Mouse (Mus musculus) myocyte (in vitro differentiated cells): ENCODE results near the gene Lamb3. TPM values are rescaled to one million over a fixed set of nuclear protein-coding genes. Genes with fewer than 3 reads are reported as not detected.

Experiments
- H3K27me3 ChIP-seq: one replicate; pipeline ENCODE4 v1.6.1; 2011; ENCODE audit not compliant: control insufficient read depth, insufficient read depth, insufficient read length
- H3K36me3 ChIP-seq: one replicate; pipeline ENCODE4 v1.6.1; 2011; ENCODE audit not compliant: control insufficient read depth, insufficient read depth
- H3K4me2 ChIP-seq: one replicate; pipeline ENCODE4 v1.6.1; 2011; ENCODE audit warnings: low read depth, control low read depth
- H3K4me3 ChIP-seq: one replicate; pipeline ENCODE4 v1.5.1; 2011; ENCODE audit warnings: mild to moderate bottlenecking, control low read depth, moderate library complexity
- H3K79me2 ChIP-seq: one replicate; pipeline ENCODE4 v1.6.1; 2011; ENCODE audit not compliant: control insufficient read depth, insufficient read depth
- H3ac ChIP-seq: one replicate; pipeline ENCODE4 v1.6.1; 2011; ENCODE audit not compliant: control insufficient read depth, insufficient read length
- CEBPB ChIP-seq: IDR thresholded peaks from 2 replicates; pipeline ENCODE4 v1.6.1; 2011; ENCODE audit warnings: mild to moderate bottlenecking, moderate library complexity; ENCODE audit not compliant: poor library complexity, insufficient read depth, severe bottlenecking
- E2F4 ChIP-seq: IDR thresholded peaks from one replicate; pipeline ENCODE4 v1.6.1; 2011; ENCODE audit warnings: mild to moderate bottlenecking, control low read depth, moderate library complexity; ENCODE audit not compliant: insufficient read depth
- MAX ChIP-seq: IDR thresholded peaks from one replicate; pipeline ENCODE4 v1.6.1; 2011; ENCODE audit warnings: low read depth, mild to moderate bottlenecking, control low read depth
- MYOD1 ChIP-seq, 3 experiments: IDR thresholded peaks; one replicate each; pipeline ENCODE4 v1.6.1; 2011; ENCODE audit warnings: control low read depth in 2 of 3, low read depth in 2 of 3, mild to moderate bottlenecking in 2 of 3, moderate library complexity in 1 of 3; ENCODE audit not compliant: insufficient read length in 2 of 3, control insufficient read depth in 1 of 3
- MYOG ChIP-seq, 3 experiments: IDR thresholded peaks; one replicate each; pipeline ENCODE4 v1.6.1; 2011; ENCODE audit warnings: control low read depth in 2 of 3, low read depth in 2 of 3, mild to moderate bottlenecking in 2 of 3; ENCODE audit not compliant: insufficient read length in 2 of 3, control insufficient read depth in 1 of 3, insufficient read depth in 1 of 3
- POLR2A ChIP-seq: IDR thresholded peaks from one replicate; pipeline ENCODE4 v1.6.1; 2011; ENCODE audit warnings: low read depth, mild to moderate bottlenecking, control low read depth, moderate library complexity; ENCODE audit not compliant: insufficient read length
- POLR2AphosphoS2 ChIP-seq: IDR thresholded peaks from one replicate; pipeline ENCODE4 v1.6.1; 2011; ENCODE audit warnings: low read depth, control low read depth; ENCODE audit not compliant: insufficient read length
- REST ChIP-seq: IDR thresholded peaks from one replicate; pipeline ENCODE4 v1.6.1; 2011; ENCODE audit warnings: mild to moderate bottlenecking, control low read depth, moderate library complexity; ENCODE audit not compliant: insufficient read depth, insufficient read length
- SRF ChIP-seq: IDR thresholded peaks from one replicate; pipeline ENCODE4 v1.6.1; 2011; ENCODE audit warnings: low read depth; ENCODE audit not compliant: control insufficient read depth, insufficient read length
- TCF12 ChIP-seq: IDR thresholded peaks from one replicate; pipeline ENCODE4 v1.6.1; 2011; ENCODE audit warnings: mild to moderate bottlenecking, control low read depth; ENCODE audit not compliant: poor library complexity, insufficient read depth, severe bottlenecking
- TCF3 ChIP-seq: IDR thresholded peaks from one replicate; pipeline ENCODE4 v1.6.1; 2011; ENCODE audit warnings: low read depth, control low read depth; ENCODE audit not compliant: insufficient read length
- USF1 ChIP-seq: IDR thresholded peaks from one replicate; pipeline ENCODE4 v1.6.1; 2011; ENCODE audit warnings: low read depth, mild to moderate bottlenecking, control low read depth, moderate library complexity
- polyA plus RNA-seq: library from polyadenylated mRNA; unstranded; fragments of >200 nt; fragmentation: generic; extraction: Trizol; gene quantifications from one replicate; pipeline ENCODE4 v1.2.1, GENCODE M21; 2012; ENCODE audit warnings: missing spikeins

Gene Lamb3
- polyA plus RNA-seq, 1 experiment = 15.5 TPM

GRCm38 (mm10) chr1:193272137-193272915 lies 64.8 kb downstream of the Lamb3 start:
- Histone ChIP-seq H3ac (peak overlapping the region; percentile 56), H3K4me2 (peak overlapping the region; percentile 84), H3K36me3 (no peaks in the 10 kb centered on the region), H3K79me2 (peaks cover 4% of the 10 kb centered on the region), H3K27me3 (no peaks in the 10 kb centered on the region), H3K4me3 (peak overlapping the region; percentile 80)
- TF ChIP-seq MYOD1 (IDR thresholded peaks at IDR 0.05; ENCODE audit: control insufficient read depth in 1 of 3, insufficient read length in 2 of 3, low read depth in 2 of 3) (no peak), TCF3 (no peak), MAX (no peak), POLR2A (peak; percentile 53), POLR2AphosphoS2 (peak; percentile 67), SRF (no peak), TCF12 (no peak), USF1 (no peak)

- Histone ChIP-seq H3K79me2 (peaks cover 4% of the 10 kb centered on the region), H3K27me3 (no peaks in the 10 kb centered on the region), H3ac (peak within 1 kb of the TSS; percentile 56), H3K4me3 (peak within 1 kb of the TSS; percentile 80), H3K4me2 (peak within 1 kb of the TSS; percentile 93), H3K36me3 (no peaks in the 10 kb centered on the region)
- peak; percentile 99 for TF ChIP-seq POLR2AphosphoS2
- peak; percentile 64 to 81 (median 73) for TF ChIP-seq MYOD1 (IDR thresholded peaks at IDR 0.05; ENCODE audit: control insufficient read depth in 1 of 3, insufficient read length in 2 of 3, low read depth in 2 of 3)
- TF ChIP-seq TCF3 = peak; percentile 38
- peak; percentile 98 for TF ChIP-seq POLR2A
- TF ChIP-seq MAX = no peak
- TF ChIP-seq CEBPB = 0 out of 2 replicates have a peak, but pooled peaks have one; percentile 29
- TF ChIP-seq SRF = no peak
- peak; percentile 46 to 86 (median 80) for TF ChIP-seq MYOG (IDR thresholded peaks at IDR 0.05; ENCODE audit: control insufficient read depth in 1 of 3, insufficient read depth in 1 of 3, insufficient read length in 2 of 3, low read depth in 2 of 3)
These were observed 65.6 kb downstream of the Lamb3 start, which contains the start of gene G0s2 for GRCm38 (mm10) chr1:193272916-193273601. Gene G0s2 (minus strand): TSS chr1:193273217.

- no peaks in the 10 kb centered on the region for H3K36me3 ChIP-seq
- H3K27me3 ChIP-seq = no peaks in the 10 kb centered on the region
- H3K4me2 ChIP-seq = peak overlapping the region; percentile 75
- H3K79me2 ChIP-seq = peaks cover 4% of the 10 kb centered on the region
- H3ac ChIP-seq = no peak overlapping the region
- peak overlapping the region; percentile 80 for H3K4me3 ChIP-seq
- TF ChIP-seq MAX (no peak), CEBPB (peak; percentile 56; the same call in 1 of the 2 replicates)
These were observed 67.0 kb downstream of the Lamb3 start for GRCm38 (mm10) chr1:193274407-193275071.

- Histone ChIP-seq H3K4me2 (no peak overlapping the region), H3K79me2 (no peaks in the 10 kb centered on the region), H3ac (no peak overlapping the region), H3K4me3 (no peak overlapping the region), H3K27me3 (no peaks in the 10 kb centered on the region), H3K36me3 (no peaks in the 10 kb centered on the region)
- TF ChIP-seq REST = no peak
- TF ChIP-seq POLR2A = no peak
- no peak for TF ChIP-seq SRF
- no peak for TF ChIP-seq TCF12
- TF ChIP-seq MYOD1 (IDR thresholded peaks at IDR 0.05; ENCODE audit: control insufficient read depth in 1 of 3, insufficient read length in 2 of 3, low read depth in 2 of 3) = no peak
- no peak for TF ChIP-seq E2F4
- TF ChIP-seq USF1 = no peak
- no peak for TF ChIP-seq MYOG (IDR thresholded peaks at IDR 0.05; ENCODE audit: control insufficient read depth in 1 of 3, insufficient read depth in 1 of 3, insufficient read length in 2 of 3, low read depth in 2 of 3)
- TF ChIP-seq MAX = no peak
- no peak; the same call in 1 of the 2 replicates for TF ChIP-seq CEBPB
- no peak for TF ChIP-seq POLR2AphosphoS2
- TF ChIP-seq TCF3 = no peak
These were observed 71.0 kb downstream of the Lamb3 start for GRCm38 (mm10) chr1:193278414-193279045.
